16 mouse cellular contexts compared by ENCODE assay signal in genomic region chr4:98725439-98725838, GRCm38 (mm10). TPM values are rescaled to one million over a fixed set of nuclear protein-coding genes. Genes with fewer than 3 reads are reported as not detected.
DNase-seq lines count a peak whose midpoint lies in the region; ATAC-seq and TF ChIP-seq lines count a peak whose summit lies in the region.
"Had no signal": no experiment of that assay in that cellular context is flagged by ENCODE, and none has a peak within 500 bp of the region (broad histone marks: within the 10 kb centered on the region; RNA-seq: fewer than 3 reads in every experiment).

No protein-coding gene starts in this region.

- H3K4me2 ChIP-seq in heart, embryonic 12.5 days = no peak overlapping the region
- no peak overlapping the region for H3K4me2 ChIP-seq in lung, embryonic 14.5 days
- H3K4me2 ChIP-seq in midbrain, embryonic 14.5 days (ENCODE audit: low read length) = no peak overlapping the region
- H3K4me2 ChIP-seq: lung, embryonic 15.5 days had no signal

- peaks cover 2% of the 10 kb centered on the region; the same call in 1 of the 2 replicates for H3K4me1 ChIP-seq in heart, adult 2 months (ENCODE audit: control insufficient read depth, insufficient read depth, low read length)
- H3K4me1 ChIP-seq in heart, embryonic 12.5 days (replicated peaks) = peaks cover 10% of the 10 kb centered on the region
- no peaks in the 10 kb centered on the region for H3K4me1 ChIP-seq in lung, embryonic 14.5 days (ENCODE audit: insufficient read depth)
- H3K4me1 ChIP-seq in midbrain, embryonic 14.5 days (ENCODE audit: control insufficient read depth, insufficient read depth, low read length) = peaks cover 12% of the 10 kb centered on the region; the same call in 1 of the 2 replicates

- intact Hi-C loops in heart, adult 2 months (cut with DNase I) = no loop called here

- H3K9me3 ChIP-seq in heart, embryonic 12.5 days (replicated peaks) = no peaks in the 10 kb centered on the region
- no peaks in the 10 kb centered on the region for H3K9me3 ChIP-seq in lung, embryonic 14.5 days (ENCODE audit: low read depth, low read length)
- H3K9me3 ChIP-seq in midbrain, embryonic 14.5 days (ENCODE audit: control insufficient read depth, low read length) = no peaks in the 10 kb centered on the region
- H3K9me3 ChIP-seq: lung, embryonic 15.5 days had no signal

- no peaks in the 10 kb centered on the region; the same call in 1 of the 2 replicates for H3K27me3 ChIP-seq in heart, adult 2 months (ENCODE audit: control insufficient read depth, insufficient read depth, low read length)
- H3K27me3 ChIP-seq in heart, embryonic 12.5 days (replicated peaks) = peaks cover 22% of the 10 kb centered on the region
- peaks cover 10% of the 10 kb centered on the region for H3K27me3 ChIP-seq in lung, embryonic 14.5 days (ENCODE audit: insufficient read depth, low read length)
- peaks cover 29% of the 10 kb centered on the region for H3K27me3 ChIP-seq in midbrain, embryonic 14.5 days (ENCODE audit: control insufficient read depth, insufficient read depth, low read length)

- no peaks in the 10 kb centered on the region for H3K36me3 ChIP-seq in heart, adult 2 months (ENCODE audit: control insufficient read depth, insufficient read depth, low read length)
- no peaks in the 10 kb centered on the region for H3K36me3 ChIP-seq in heart, embryonic 12.5 days
- no peaks in the 10 kb centered on the region for H3K36me3 ChIP-seq in lung, embryonic 14.5 days (ENCODE audit: insufficient read depth)
- no peaks in the 10 kb centered on the region for H3K36me3 ChIP-seq in midbrain, embryonic 14.5 days (ENCODE audit: control insufficient read depth, insufficient read depth, low read length)
- H3K36me3 ChIP-seq: lung, embryonic 15.5 days had no signal

- 32% methylated on average over 4 of the region's 4 CpGs for WGBS in heart, adult 2 months
- 21% methylated on average over 4 of the region's 4 CpGs for WGBS in heart, embryonic 12.5 days
- WGBS in lung, embryonic 14.5 days = 24% methylated on average over 4 of the region's 4 CpGs
- WGBS in midbrain, embryonic 14.5 days = 40% methylated on average over 4 of the region's 4 CpGs

- H3K27ac ChIP-seq in heart, adult 2 months = no peak overlapping the region
- no peak overlapping the region for H3K27ac ChIP-seq in heart, embryonic 12.5 days (ENCODE audit: poor library complexity, severe bottlenecking)
- no peak overlapping the region for H3K27ac ChIP-seq in lung, embryonic 14.5 days (ENCODE audit: low read depth)
- H3K27ac ChIP-seq in midbrain, embryonic 14.5 days (replicated peaks; ENCODE audit: low read depth, low read length) = no peak overlapping the region
- H3K27ac ChIP-seq: lung, embryonic 15.5 days had no signal

- no peak for TF ChIP-seq POLR2A in heart, adult 2 months (IDR thresholded peaks at IDR 0.05; ENCODE audit: insufficient read depth, low read depth, low read length)

- H3K4me3 ChIP-seq in heart, adult 2 months = no peak overlapping the region
- H3K4me3 ChIP-seq in heart, embryonic 12.5 days = no peak overlapping the region
- H3K4me3 ChIP-seq in lung, embryonic 14.5 days (ENCODE audit: low read depth, low read length) = no peak overlapping the region
- no peak overlapping the region for H3K4me3 ChIP-seq in midbrain, embryonic 14.5 days (replicated peaks; ENCODE audit: low read depth, low read length)
- H3K4me3 ChIP-seq: lung, embryonic 15.5 days had no signal

- no peak for TF ChIP-seq EP300 in heart, adult 2 months (IDR thresholded peaks at IDR 0.05; ENCODE audit: insufficient read depth, low read depth, low read length)

- no peak for DNase-seq in heart, adult 2 months
- DNase-seq in lung, embryonic 14.5 days = peak; percentile 54
- no peak for DNase-seq in lung, postnatal 25 days (ENCODE audit: low spot score)
- DNase-seq in c-Kit-positive CD71-negative TER-119-negative erythroid progenitor cells, embryonic 14.5 days (ENCODE audit: low read depth) = peak; percentile 5
- peak; percentile 39 for DNase-seq in mesoderm, embryonic 11.5 days (ENCODE audit: low read depth, low spot score)
- DNase-seq in neural tube, embryonic 10.5 days (ENCODE audit: extremely low spot score, low spot score) = no peak
- DNase-seq in midbrain, embryonic 14.5 days = no peak
- DNase-seq: adrenal gland, adult 2 months; cerebellum, adult 11 months; gastrocnemius, postnatal 14 days; kidney, postnatal 14 days had no signal

- H3K9ac ChIP-seq in heart, adult 2 months (ENCODE audit: low read depth, low read length) = no peak overlapping the region
- no peak overlapping the region for H3K9ac ChIP-seq in heart, embryonic 12.5 days
- H3K9ac ChIP-seq in lung, embryonic 14.5 days = no peak overlapping the region
- H3K9ac ChIP-seq in midbrain, embryonic 14.5 days (replicated peaks; ENCODE audit: low read length) = no peak overlapping the region
- H3K9ac ChIP-seq: lung, embryonic 15.5 days had no signal

- TF ChIP-seq CTCF in heart, adult 2 months (IDR thresholded peaks at IDR 0.05) = peak; percentile 44
- peak; percentile 55 for TF ChIP-seq CTCF in lung, embryonic 14.5 days (IDR thresholded peaks at IDR 0.05; ENCODE audit: low read depth)

- no peak for ATAC-seq in heart, embryonic 12.5 days (ENCODE audit: insufficient number of reproducible peaks, low FRiP score)
- ATAC-seq in lung, embryonic 14.5 days (ENCODE audit: insufficient read depth) = peak; percentile 47; the same call in 1 of the 2 replicates
- ATAC-seq in midbrain, embryonic 14.5 days (ENCODE audit: low FRiP score, low TSS enrichment) = no peak
- ATAC-seq: CD4-positive, CD25-positive, alpha-beta regulatory T cell, adult 4 months had no signal

- H3K79me2 ChIP-seq in heart, adult 2 months (replicated peaks; ENCODE audit: control insufficient read depth, insufficient read depth, low read length) = no peaks in the 10 kb centered on the region

RNA-seq across cellular contexts. Expression of gene L1td1, which starts 1.1 kb away (rescaled TPM):
- under 1 TPM in 1 of 2 experiments, not detected in 1; 0.20 TPM for total RNA-seq in heart, adult 2 months (2021)
- polyA plus RNA-seq in heart, adult 2 months (2012; rRNA removed) = 0.15 TPM in 1 of 2 replicates, not detected in the other
- 0.41 TPM in 1 of 2 replicates, not detected in the other for polyA plus RNA-seq in heart, embryonic 12.5 days (2016; fragmentation: Nextera tagmentation; extraction: Ambion mirVana)
- polyA plus RNA-seq in lung, embryonic 14.5 days (2014; fragmentation: Nextera tagmentation; extraction: Ambion mirVana) = 0.16 and 0.31 TPM in 2 replicates
- 0.07 TPM in 1 of 2 replicates, not detected in the other for polyA plus RNA-seq in midbrain, embryonic 14.5 days (2014; fragmentation: Nextera tagmentation; extraction: Ambion mirVana)
- total RNA-seq: adrenal gland, adult 2 months; gastrocnemius, postnatal 14 days; left cerebral cortex, postnatal 25 days had no signal
- polyA plus RNA-seq: adrenal gland, adult 2 months; heart, embryonic 16.5 days had no signal

Comparison
In these comparisons a context has a peak if more than half of its experiments do, and no peak if none do; other contexts are left out.
1. DNase-seq: peak in lung, embryonic 14.5 days (single experiment), c-Kit-positive CD71-negative TER-119-negative erythroid progenitor cells, embryonic 14.5 days (single experiment) and mesoderm, embryonic 11.5 days (single experiment); none in heart, adult 2 months (0 of 2), lung, postnatal 25 days (single experiment), neural tube, embryonic 10.5 days (single experiment) and midbrain, embryonic 14.5 days (single experiment).